Mouse (Mus musculus) ES-Bruce4 (cell line): ENCODE data around the gene Ankrd12.

Source experiments
- CTCF ChIP-seq: IDR thresholded peaks from one replicate; pipeline ENCODE4 v1.8.1; 2011; ENCODE audit warnings: low read depth, low read length
- EP300 ChIP-seq: IDR thresholded peaks from 2 replicates; pipeline ENCODE4 v1.6.1; 2011; ENCODE audit warnings: low read depth, low read length; ENCODE audit not compliant: insufficient read depth
- POLR2A ChIP-seq: IDR thresholded peaks from one replicate; pipeline ENCODE4 v1.8.1; 2011; ENCODE audit warnings: low read length; ENCODE audit not compliant: insufficient read depth

- TF ChIP-seq CTCF (no peak), POLR2A (no peak), EP300 (no peak)
These were observed 88.6 kb downstream of the Ankrd12 start for GRCm38 (mm10) chr17:65988151-65988820.
